Mouse (Mus musculus) cerebellum, adult 2 months (tissue): ENCODE data around the gene Sh2b1.

ENCODE experiments used
- CTCF ChIP-seq: fragments of 200-500 bp; IDR thresholded peaks from 2 replicates; pipeline ENCODE4 v1.5.1; 2011; ENCODE audit warnings: low read depth, mild to moderate bottlenecking, control low read depth, low read length, moderate library complexity, borderline replicate concordance; ENCODE audit not compliant: insufficient read depth
- POLR2A ChIP-seq: fragments of 200-500 bp; IDR thresholded peaks from 2 replicates; pipeline ENCODE4 v1.6.1; 2011; ENCODE audit warnings: low read length, control low read depth, borderline replicate concordance; ENCODE audit not compliant: insufficient read depth

DNA sequence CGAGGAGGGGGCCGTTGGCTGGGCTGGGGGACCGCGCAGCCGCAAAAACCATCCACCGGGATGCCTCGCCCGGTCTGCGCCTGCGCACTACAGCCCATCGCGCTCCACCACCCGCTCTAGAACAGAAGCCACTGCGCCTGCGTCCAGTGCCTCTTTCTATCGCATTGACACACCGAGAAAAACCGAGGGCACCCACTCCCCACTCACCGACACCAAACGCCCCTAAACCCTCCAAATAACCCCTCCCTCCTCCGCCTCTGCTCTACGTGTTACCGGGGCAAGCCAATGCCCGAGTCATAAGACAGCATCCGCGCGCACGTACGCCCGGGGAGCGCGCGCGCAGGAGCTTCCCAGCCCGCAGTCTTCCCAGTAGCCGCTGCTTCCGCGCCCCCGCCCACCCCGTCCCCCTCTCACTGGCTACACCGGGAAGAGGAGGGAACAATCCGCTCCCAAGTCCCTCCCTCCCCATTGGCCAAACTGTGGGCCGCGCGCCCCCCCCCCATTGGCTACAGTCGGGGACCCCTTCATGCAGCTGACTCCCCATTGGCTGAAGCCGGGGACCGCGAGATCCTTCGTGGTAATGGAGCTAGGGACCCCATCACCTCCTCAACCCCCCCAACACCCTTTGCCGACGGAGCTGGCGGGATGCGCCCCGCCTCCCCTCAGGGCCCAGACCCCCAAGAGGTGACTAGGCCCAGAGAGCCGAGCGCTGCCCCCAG lies 27.0 kb upstream of the Sh2b1 start:
- TF ChIP-seq CTCF (no peak), POLR2A (peak; percentile 63; the same call in 1 of the 2 replicates)
